Mouse (Mus musculus): ENCODE measurements around the gene St8sia4. TPM values are rescaled to one million over a fixed set of nuclear protein-coding genes. Genes with fewer than 3 reads are reported as not detected.
"Not testable (repeated sequence)": the region's sequence is repeated elsewhere in the genome, so short reads cannot be mapped to it uniquely, and the experiment has no call there.

The St8sia4 gene
- total RNA-seq, 1 experiment from 2014 or later, result 157 TPM

- ATAC-seq (replicated peaks; ENCODE audit: insufficient number of reproducible peaks, low FRiP score, low TSS enrichment, poor library complexity, severe bottlenecking), result no peak
Observed at GRCm38 (mm10) chr1:95609045-95609444, 58.3 kb downstream of the St8sia4 start.

GRCm38 (mm10) chr1:95605458-95605857, 61.9 kb downstream of the St8sia4 start:
- peak; percentile 47 for ATAC-seq (replicated peaks; ENCODE audit: insufficient number of reproducible peaks, low FRiP score, low TSS enrichment, poor library complexity, severe bottlenecking)

GRCm38 (mm10) chr1:95598108-95598507, 69.3 kb downstream of the St8sia4 start:
- peak; percentile 80 for ATAC-seq (replicated peaks; ENCODE audit: insufficient number of reproducible peaks, low FRiP score, low TSS enrichment, poor library complexity, severe bottlenecking)

- ATAC-seq (replicated peaks; ENCODE audit: insufficient number of reproducible peaks, low FRiP score, low TSS enrichment, poor library complexity, severe bottlenecking), result 0 out of 2 replicates have a peak, but pooled peaks have one; percentile 37
Observed at GRCm38 (mm10) chr1:95596825-95597224, 70.5 kb downstream of the St8sia4 start.

GRCm38 (mm10) chr1:95591101-95591500, 76.3 kb downstream of the St8sia4 start:
- ATAC-seq (replicated peaks; ENCODE audit: insufficient number of reproducible peaks, low FRiP score, low TSS enrichment, poor library complexity, severe bottlenecking), result peak; percentile 53

GRCm38 (mm10) chr1:95590108-95590507, 77.3 kb downstream of the St8sia4 start:
- ATAC-seq (replicated peaks; ENCODE audit: insufficient number of reproducible peaks, low FRiP score, low TSS enrichment, poor library complexity, severe bottlenecking), result peak; percentile 93

GRCm38 (mm10) chr1:95589471-95589870, 77.9 kb downstream of the St8sia4 start:
- no peak for ATAC-seq (replicated peaks; ENCODE audit: insufficient number of reproducible peaks, low FRiP score, low TSS enrichment, poor library complexity, severe bottlenecking)

- no peak for ATAC-seq (replicated peaks; ENCODE audit: insufficient number of reproducible peaks, low FRiP score, low TSS enrichment, poor library complexity, severe bottlenecking)
Observed at GRCm38 (mm10) chr1:95583310-95583709, 84.1 kb downstream of the St8sia4 start.

GRCm38 (mm10) chr1:95582264-95582663, 85.1 kb downstream of the St8sia4 start:
- no peak for ATAC-seq (replicated peaks; ENCODE audit: insufficient number of reproducible peaks, low FRiP score, low TSS enrichment, poor library complexity, severe bottlenecking)

- peak; percentile 43; the same call in 1 of the 2 replicates for ATAC-seq (replicated peaks; ENCODE audit: insufficient number of reproducible peaks, low FRiP score, low TSS enrichment, poor library complexity, severe bottlenecking)
Observed at GRCm38 (mm10) chr1:95572619-95573540, 94.5 kb downstream of the St8sia4 start.

GRCm38 (mm10) chr1:95571106-95571505, 96.3 kb downstream of the St8sia4 start:
- no peak for ATAC-seq (replicated peaks; ENCODE audit: insufficient number of reproducible peaks, low FRiP score, low TSS enrichment, poor library complexity, severe bottlenecking)

- ATAC-seq (replicated peaks; ENCODE audit: insufficient number of reproducible peaks, low FRiP score, low TSS enrichment, poor library complexity, severe bottlenecking), result not testable (repeated sequence)
Observed at GRCm38 (mm10) chr1:95554556-95554955, 112.8 kb downstream of the St8sia4 start.

- no peak for ATAC-seq (replicated peaks; ENCODE audit: insufficient number of reproducible peaks, low FRiP score, low TSS enrichment, poor library complexity, severe bottlenecking)
Observed at GRCm38 (mm10) chr1:95541460-95541859, 125.9 kb downstream of the St8sia4 start.

Measured in monocyte, adult 5-6 weeks (primary cell).